Mouse (Mus musculus): ENCODE measurements around the gene Zc3hav1. TPM values are rescaled to one million over a fixed set of nuclear protein-coding genes. Genes with fewer than 3 reads are reported as not detected.

Zc3hav1 gene
- polyA plus RNA-seq, 1 experiment from 2014 or later, result 1.7 TPM

DNA sequence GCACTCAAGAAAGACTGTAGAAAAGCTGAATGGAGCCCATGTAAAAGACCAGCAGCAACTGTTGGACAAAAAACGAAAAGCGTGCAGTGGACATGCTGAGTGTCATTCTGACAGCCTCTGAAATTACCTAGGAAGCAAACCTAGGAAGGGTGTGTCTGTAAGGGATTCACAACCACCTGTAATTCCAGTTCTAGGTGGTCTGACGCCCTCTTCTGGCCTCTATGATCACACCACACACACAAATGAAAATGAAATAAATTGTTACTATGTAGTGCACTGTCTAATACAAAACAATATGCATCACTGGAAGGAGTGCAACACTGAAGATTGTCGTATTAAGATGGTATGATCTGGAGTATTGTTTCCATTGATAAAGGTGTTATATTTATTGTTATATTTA lies 92.5 kb downstream of the Zc3hav1 start:
- WGBS, result 69% methylated on average over 4 of the region's 4 CpGs
- no peaks in the 10 kb centered on the region for H3K36me3 ChIP-seq (replicated peaks)
- ATAC-seq (ENCODE audit: low FRiP score), result no peak
- H3K27me3 ChIP-seq, result no peaks in the 10 kb centered on the region
- no peak overlapping the region for H3K4me3 ChIP-seq (replicated peaks)
- H3K9ac ChIP-seq, result no peak overlapping the region
- no peak overlapping the region for H3K27ac ChIP-seq
- no peak overlapping the region for H3K4me2 ChIP-seq
- H3K4me1 ChIP-seq, result no peaks in the 10 kb centered on the region
- H3K9me3 ChIP-seq, result no peaks in the 10 kb centered on the region

- H3K36me3 ChIP-seq (replicated peaks), result no peaks in the 10 kb centered on the region
- no peak overlapping the region for H3K27ac ChIP-seq
- H3K4me2 ChIP-seq, result no peak overlapping the region
- ATAC-seq (ENCODE audit: low FRiP score), result no peak
- H3K27me3 ChIP-seq, result 0 out of 2 replicates have a peak, but pooled peaks cover 3% of the 10 kb centered on the region
- no peak overlapping the region for H3K9ac ChIP-seq
- 92% methylated on average over 8 of the region's 8 CpGs for WGBS
- no peaks in the 10 kb centered on the region for H3K9me3 ChIP-seq
- peaks cover 12% of the 10 kb centered on the region for H3K4me1 ChIP-seq
- H3K4me3 ChIP-seq (replicated peaks), result no peak overlapping the region
Measured at GRCm38 (mm10) chr6:38257506-38257905, 96.9 kb downstream of the Zc3hav1 start.

DNA sequence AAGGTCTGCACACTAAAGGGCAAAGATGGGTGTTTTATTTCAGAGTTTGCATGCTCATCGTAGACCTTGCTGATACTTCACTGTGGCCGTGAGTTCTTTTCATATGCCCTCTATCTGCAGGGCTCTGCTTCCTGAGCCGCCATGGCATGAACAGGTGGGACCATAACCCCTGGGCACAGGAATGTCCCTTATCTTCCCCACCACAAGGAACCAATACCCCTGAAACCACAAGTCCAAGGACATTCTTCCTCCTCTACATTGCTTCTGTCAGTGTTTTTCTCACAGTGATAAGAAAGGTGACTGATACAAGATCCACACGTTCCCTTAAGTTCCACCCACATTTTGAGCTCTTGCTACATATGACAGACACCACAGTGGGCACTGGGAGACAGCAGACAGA lies 97.6 kb downstream of the Zc3hav1 start:
- Histone ChIP-seq H3K36me3 (replicated peaks) (no peaks in the 10 kb centered on the region), H3K27me3 (peaks cover 6% of the 10 kb centered on the region; the same call in 1 of the 2 replicates), H3K4me3 (replicated peaks) (no peak overlapping the region), H3K27ac (no peak overlapping the region), H3K4me2 (no peak overlapping the region), H3K9ac (no peak overlapping the region), H3K9me3 (no peaks in the 10 kb centered on the region), H3K4me1 (peaks cover 20% of the 10 kb centered on the region)
- 91% methylated on average over 4 of the region's 4 CpGs for WGBS
- ATAC-seq (ENCODE audit: low FRiP score), result no peak

DNA sequence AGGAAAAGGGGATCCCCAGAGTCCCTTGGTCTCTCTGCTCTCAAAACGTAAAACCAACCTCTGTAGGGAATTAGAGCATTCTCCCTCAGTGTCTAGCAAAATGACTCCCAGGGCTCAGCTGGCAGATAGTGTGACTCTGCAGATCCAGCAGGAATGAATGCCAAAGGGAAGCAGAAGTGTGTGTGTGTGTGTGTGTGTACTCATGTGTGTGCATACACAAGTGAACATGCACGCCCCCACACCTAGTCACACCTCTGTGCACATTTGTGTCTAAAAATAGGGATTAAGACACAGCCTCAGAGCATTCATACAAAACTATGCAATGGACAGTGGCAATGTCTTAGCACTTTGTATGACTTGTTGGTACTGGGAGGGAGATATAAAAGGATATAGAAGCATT lies 98.6 kb downstream of the Zc3hav1 start:
- 72% methylated on average over 2 of the region's 2 CpGs for WGBS
- no peak overlapping the region for H3K4me3 ChIP-seq (replicated peaks)

More for the DNA sequence above, 98.6 kb downstream of the Zc3hav1 start:
- Histone ChIP-seq H3K9ac (no peak overlapping the region), H3K4me1 (peaks cover 27% of the 10 kb centered on the region), H3K36me3 (replicated peaks) (no peaks in the 10 kb centered on the region), H3K27ac (no peak overlapping the region), H3K4me2 (no peak overlapping the region), H3K9me3 (no peaks in the 10 kb centered on the region), H3K27me3 (peaks cover 6% of the 10 kb centered on the region; the same call in 1 of the 2 replicates)
- ATAC-seq (ENCODE audit: low FRiP score), result no peak

Other genes starting within 250 kb of the Zc3hav1 start
- gene Tmem213, start 245.3 kb downstream of the Zc3hav1 start, polyA plus RNA-seq (2016; fragmentation: Nextera tagmentation; extraction: Ambion mirVana), result not detected in 2 replicates
- gene Atp6v0a4, start 230.0 kb downstream of the Zc3hav1 start, polyA plus RNA-seq (2016; fragmentation: Nextera tagmentation; extraction: Ambion mirVana), result 0.29 TPM in 1 of 2 replicates, not detected in the other
- 13.0 and 13.6 TPM in 2 replicates for gene D630045J12Rik, start 100.6 kb downstream of the Zc3hav1 start, polyA plus RNA-seq (2016; fragmentation: Nextera tagmentation; extraction: Ambion mirVana)
- 12.6 and 17.3 TPM in 2 replicates for gene Zc3hav1l, start 55.3 kb downstream of the Zc3hav1 start, polyA plus RNA-seq (2016; fragmentation: Nextera tagmentation; extraction: Ambion mirVana)
- 12.7 TPM in 2 replicates for gene Ttc26, start 26.9 kb upstream of the Zc3hav1 start, polyA plus RNA-seq (2016; fragmentation: Nextera tagmentation; extraction: Ambion mirVana)
- 18.6 and 27.2 TPM in 2 replicates for gene Ubn2, start 79.3 kb upstream of the Zc3hav1 start, polyA plus RNA-seq (2016; fragmentation: Nextera tagmentation; extraction: Ambion mirVana)
- 129 and 134 TPM in 2 replicates for gene Fmc1, start 178.9 kb upstream of the Zc3hav1 start, polyA plus RNA-seq (2016; fragmentation: Nextera tagmentation; extraction: Ambion mirVana)
- gene Luc7l2, start 196.7 kb upstream of the Zc3hav1 start, polyA plus RNA-seq (2016; fragmentation: Nextera tagmentation; extraction: Ambion mirVana), result 39.2 and 46.7 TPM in 2 replicates